Mouse (Mus musculus) cerebellum, adult 9-10 months (tissue): ENCODE data around the gene Uspl1.
A peak's percentile ranks its signal among the peaks of the same experiment; 100 is the strongest.
"Not testable (repeated sequence)": the region's sequence is repeated elsewhere in the genome, so short reads cannot be mapped to it uniquely, and the experiment has no call there.

ENCODE experiments used
- DNase-seq: peaks from one replicate; pipeline ENCODE4 v3.0.0; 2022

The Uspl1 gene

DNA sequence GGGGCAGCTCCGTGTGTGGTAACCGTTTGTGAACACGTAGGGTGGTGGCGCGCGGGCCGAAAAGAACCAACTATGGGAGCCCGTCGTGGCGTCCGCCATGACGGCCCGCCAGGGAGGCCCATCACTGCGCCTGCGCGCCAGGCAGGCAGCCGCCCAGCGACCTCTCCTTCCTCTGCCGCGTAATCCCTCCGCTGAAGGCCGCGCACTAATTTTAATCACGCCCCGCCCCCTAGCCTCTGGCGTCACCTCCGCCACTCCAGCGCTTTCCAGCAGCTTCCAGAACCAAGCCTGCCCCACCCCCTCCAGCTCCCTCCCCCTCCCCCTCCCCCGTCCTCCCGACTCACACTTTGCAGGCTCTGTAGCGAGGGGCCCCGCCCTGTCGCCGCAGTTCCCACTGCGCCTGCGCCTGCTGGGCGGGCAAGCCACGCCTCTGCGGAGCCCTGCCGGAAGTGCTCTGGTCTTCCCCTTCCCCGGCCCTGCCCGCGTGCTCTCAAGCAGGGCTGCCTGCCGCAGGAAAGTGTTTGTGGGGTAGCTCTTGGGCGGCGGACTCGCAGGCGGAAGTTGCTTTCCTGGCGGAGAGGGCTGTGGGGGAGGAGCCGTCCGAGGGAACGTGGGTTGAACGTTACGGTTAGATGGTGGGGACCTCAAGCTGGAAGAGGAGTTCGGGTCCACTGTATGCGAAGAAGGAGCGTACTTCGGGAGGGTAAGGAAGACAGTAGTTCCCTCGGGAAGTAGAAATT lies at the start of gene Uspl1, which contains the start of gene Hmgb1:
Gene Uspl1, plus strand, starts transcription at position 247 of the 740 bp plus-strand sequence.
Gene Hmgb1, minus strand, starts transcription at position 386 of the 740 bp plus-strand sequence.
- peak; percentile 99 for DNase-seq

DNA sequence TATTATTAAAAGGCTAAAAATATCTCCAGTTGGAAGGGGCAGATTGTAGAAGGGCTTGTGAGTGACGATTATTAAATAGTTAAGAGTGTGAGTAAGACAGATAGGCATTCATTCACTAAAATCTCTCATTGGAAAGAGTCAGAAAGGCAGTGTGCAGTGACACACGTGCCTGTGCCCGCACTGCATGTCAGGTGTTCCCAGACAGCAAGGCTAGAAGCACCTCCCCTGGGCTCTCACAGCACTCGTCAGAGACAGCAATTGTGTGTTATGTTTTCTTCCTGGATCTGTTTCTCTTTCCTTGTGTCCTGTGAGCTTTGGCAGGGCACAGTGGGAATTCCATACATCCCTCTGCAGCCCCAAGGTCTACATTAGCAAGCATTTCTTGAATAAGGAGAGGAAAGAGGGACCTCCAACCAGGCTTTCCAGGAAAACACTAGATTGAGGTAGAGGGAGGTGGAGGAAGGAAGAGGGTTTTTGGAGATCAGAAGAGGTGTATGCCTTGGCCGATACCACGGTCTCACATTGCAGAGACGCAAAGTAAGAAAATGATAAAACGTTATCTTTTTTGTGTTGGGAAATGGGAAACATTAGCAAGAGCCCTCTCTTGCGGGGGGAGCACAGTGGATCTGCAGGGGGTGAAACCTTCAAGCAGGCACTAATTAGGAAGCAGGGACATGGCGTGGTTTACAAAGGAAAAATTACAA lies 49.2 kb upstream of the Uspl1 start:
- no peak for DNase-seq

DNA sequence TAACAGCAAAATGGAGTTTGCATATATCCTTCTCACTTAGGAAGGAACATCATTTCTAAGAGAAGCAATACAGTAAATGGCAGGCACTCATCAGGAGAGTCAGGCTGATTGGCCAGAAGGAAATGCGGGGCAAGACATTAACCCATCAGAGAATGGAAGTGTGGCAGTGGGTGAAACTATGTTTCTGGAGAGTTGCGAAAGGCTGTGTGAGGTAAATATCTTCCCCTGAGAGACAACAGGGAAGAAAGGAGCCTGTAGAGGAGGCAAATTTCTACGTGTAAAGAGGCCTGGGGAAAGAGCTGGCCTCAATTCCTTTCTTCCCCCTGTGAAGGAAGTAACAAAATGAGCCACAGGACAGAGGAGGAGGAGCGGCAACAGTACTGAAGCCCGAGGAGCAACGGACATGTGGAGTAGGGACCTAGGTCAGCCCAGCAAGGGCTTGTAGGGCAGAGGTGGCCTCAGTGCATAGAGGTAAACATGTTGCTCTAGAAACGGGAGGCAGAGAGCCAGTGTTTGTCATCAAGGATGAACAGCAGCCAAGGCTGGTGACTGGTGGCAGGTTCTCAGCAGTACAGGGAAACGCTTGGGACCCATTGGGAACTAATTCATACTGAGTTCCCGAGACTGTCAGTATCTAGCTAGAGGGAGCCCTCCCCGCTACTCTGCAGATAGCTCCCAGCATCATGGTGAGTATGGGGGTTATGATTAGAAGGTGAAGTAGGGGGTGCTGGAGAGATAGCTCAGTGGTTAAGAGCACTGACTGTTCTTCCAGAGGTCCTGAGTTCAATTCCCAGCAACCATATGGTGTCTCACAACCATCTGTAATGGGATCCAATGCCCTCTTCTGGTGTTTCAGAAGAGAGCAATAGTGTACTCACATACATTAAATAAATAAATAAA lies 48.4 kb upstream of the Uspl1 start:
- no peak for DNase-seq

DNA sequence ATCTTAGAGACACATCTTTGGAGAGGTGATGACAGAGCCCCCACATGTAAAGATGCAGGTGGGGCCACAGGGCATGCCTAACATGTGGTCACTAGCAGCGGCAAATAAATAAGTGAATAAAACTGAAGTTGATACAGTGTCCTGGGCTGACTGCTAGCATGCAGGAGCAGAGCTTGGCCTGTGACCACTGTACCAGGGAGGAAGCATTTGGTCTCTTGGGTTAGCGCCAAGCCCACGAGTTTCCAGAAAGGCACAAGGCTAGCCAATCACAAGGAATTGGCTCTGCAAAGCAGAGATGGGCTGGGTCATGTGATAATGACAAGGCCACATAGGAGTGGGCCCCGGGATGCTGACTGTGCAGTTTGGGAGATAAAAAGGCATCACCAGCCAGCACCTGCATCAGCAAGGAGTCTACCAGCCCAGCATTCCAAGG lies 47.2 kb upstream of the Uspl1 start:
- peak; percentile 29 for DNase-seq

DNA sequence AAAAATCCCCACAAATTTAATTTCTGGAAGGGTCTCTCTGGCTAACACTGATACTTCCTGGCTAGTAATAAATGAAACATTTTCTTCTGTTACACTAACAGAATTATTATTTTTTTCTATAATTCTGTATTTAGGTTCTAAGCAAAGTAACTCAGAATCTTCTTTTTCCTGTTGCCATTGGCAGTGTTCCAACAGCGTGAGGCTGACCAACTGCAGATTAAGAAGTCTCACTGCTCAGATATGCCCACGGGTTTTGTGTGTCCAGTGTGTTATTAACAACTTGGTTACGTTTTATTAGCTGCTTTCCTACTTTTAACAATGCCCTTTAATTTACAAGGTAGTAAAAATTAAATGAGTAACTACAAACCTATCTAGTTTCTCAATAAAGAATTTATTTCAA lies 46.7 kb upstream of the Uspl1 start:
- DNase-seq = no peak

DNA sequence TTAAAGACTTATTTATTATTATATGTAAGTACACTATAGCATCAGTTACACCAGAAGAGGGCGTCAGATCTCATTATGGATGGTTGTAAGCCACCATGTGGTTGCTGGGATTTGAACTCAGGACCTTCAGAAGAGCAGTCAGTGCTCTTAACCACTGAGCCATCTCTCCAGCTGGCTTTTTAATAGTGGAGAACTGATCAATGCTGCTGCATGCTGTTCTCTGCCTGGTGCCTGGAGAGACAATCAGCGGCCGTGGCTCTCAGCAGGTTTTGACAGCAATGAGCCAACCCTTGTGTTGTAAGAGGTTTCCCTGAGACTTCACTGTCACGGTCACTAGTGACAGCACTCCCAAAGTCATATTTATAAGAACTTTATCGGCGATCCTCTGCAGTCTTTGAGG lies 46.1 kb upstream of the Uspl1 start:
- DNase-seq = not testable (repeated sequence)

DNA sequence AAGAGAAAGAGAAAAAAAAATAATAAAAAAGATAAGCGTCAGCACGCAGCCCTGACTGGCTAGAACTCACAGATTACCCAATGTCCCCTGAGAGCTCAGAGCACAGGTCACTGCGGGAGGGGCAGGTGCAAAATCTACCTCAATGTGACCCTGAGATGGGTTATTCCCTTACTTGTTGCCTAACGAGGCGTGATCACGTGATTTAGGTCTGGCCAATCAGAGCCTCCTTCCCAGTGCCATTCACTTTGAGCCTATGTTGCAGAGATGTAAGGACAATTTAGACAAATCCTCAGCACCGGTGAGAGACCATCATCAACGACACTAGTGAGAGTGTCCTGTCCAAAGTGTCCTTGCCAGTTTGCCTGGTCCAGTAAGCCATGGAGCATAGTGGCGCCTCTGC lies 43.8 kb upstream of the Uspl1 start:
- DNase-seq = no peak

DNA sequence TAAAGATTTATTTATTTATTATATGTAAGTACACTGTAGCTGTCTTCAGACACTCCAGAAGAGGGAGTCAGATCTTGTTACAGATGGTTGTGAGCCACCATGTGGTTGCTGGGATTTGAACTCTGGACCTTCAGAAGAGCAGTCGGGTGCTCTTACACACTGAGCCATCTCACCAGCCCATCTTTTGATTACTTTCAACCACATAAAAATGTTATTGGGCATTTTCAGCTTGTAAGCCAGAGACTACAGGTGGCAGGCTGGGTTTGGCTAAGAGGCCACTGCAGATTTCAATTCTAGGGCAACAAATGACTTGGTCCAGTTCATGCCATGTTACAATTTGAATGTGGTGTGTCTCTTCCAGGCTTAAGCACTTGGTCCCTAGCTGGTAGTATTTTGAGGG lies 43.0 kb upstream of the Uspl1 start:
- not testable (repeated sequence) for DNase-seq

DNA sequence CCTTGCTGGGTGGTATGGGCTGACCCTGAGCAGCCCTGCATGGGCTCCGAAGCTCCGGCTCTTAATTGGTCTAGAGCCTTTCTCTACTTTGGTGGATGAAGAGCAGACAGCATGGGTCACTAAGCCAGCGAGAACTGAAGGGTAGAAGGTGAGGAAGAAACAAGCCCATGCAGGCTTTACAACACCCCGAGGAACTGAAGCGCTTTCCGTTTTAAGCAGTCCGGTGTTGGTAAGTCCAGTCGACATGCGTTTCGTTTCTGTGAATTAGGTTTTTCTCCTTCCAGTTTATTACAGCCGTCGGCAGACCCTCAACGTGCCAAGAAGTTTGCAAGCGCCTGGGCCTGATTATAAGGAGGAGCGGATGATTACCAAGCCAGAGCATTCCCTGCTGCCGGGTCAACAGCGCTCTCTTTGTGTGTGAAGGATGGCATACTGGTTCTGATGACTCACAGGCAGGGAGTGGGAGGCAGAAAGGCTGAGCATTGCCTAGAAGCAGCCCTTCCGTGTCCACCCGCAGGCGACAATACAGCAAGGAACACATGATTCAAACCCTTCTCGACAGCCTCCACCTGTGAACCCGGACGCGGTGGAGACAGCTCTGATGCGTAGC lies 40.3 kb upstream of the Uspl1 start:
- DNase-seq = no peak

DNA sequence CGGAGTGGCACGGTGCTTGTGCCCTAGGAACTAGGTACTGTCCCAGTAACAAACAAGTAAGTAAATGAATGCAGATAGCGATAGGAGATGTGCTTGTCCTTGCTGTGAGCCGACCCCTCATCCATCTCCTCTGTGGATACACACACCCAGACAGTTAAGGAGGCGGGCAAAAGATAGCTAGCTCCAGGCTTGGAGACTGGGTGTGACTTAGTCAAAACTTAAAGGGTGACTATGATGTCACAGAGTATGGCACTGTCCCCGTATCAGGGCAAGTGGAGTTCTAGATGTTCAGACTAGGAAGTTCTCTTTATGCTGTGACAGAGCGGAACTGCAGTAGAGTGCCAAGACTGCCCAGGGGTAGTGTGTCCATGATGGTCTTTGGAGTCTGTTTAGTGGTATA lies 37.5 kb upstream of the Uspl1 start:
- no peak for DNase-seq

DNA sequence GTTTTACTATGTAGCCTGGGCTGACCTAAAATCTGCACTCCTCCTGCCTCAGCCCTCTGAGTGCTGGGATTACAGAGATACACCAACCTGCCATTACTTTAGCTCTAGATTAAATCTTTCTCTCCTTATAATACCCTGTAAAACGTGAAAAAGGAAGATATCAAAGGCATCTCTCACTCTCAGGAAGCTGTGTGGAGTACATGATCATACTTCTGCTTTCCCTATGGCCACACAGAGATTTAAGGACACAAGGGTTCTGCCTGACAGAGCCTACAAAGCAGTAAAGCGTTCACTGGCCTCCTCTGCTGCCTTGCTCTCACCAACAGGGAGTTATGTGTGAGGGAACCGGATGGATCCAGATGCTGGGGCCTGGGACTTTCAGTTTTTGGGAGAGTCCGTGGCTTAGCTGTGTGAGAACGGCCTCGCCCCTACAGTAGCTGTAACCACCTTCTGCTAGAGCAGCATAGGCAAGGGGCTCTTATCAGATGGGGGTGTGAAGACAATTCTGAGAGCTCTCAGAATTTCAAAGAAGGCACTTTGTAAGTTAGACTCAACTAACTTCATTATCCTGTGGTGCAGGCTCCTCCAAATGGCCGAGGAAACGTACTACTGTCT lies 36.7 kb upstream of the Uspl1 start:
- DNase-seq = no peak

DNA sequence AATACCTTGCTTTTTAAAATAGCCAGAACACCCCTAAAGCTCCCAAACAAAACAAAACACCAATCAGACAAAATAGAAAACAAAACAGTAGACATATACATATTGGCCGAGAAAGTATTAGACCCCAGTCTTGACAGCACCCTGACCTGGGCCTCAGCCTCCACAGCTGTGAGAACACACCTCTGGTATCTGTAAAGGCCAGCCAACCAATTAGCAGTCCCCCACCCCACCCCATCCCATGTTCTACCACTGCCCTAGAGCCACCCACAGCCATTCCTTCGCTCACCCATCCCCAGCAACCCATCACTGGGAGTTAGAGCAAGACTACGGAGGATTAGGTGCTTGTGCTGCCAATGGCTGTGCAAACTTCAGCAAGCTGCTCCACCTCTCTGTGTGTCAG lies 33.3 kb upstream of the Uspl1 start:
- DNase-seq = no peak

DNA sequence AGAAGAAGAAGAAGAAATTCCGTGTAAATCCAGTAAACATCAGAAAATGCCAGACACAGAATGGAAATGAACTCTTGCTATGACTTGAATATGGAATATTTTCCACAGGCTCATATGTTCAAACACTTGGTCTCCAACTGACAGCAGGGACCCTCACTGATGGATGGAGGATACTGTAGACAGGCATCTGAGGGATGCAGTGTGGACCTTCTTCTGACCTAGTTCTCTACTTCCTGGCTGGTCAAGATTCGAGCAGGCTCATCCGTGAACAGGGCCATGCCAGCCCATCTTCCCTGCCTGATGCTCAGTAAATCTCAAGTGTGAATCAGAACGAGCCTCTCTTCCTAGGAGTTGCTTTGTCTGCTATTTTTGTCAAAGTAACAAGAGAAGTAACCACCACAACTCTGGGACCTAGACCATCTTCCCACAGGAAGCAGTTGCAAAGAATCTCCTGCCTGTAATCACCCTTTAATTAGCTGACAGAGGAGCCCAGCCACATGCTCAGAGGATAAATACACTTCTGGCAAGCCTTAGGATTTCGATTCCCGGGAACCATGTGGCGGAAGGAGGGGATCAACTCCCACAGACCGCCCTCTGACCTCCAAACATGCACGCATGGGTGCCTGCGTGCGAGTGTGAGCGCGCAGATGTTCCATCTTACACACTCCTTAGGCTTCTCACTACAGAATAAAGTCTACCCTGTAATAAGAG lies 31.9 kb upstream of the Uspl1 start:
- DNase-seq = peak; percentile 25

DNA sequence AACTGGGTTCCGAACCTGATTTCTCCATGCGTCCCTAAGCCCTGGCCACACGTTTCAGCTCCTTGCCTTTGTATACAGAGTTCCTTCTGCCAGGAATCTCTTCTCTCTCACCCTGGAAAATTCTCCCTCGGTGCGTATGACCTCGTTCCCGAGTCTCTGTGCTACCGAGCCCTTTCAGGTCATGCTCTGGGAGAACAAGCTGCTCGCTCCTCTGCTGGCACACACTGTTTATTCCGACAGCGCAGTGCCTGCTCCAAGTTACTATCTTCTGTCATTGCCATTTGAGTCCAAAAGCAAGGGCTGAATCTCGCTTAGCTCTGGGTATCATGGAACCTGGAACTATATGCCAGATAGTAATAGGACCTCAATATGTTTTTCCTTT lies 31.4 kb upstream of the Uspl1 start:
- DNase-seq = peak; percentile 64

DNA sequence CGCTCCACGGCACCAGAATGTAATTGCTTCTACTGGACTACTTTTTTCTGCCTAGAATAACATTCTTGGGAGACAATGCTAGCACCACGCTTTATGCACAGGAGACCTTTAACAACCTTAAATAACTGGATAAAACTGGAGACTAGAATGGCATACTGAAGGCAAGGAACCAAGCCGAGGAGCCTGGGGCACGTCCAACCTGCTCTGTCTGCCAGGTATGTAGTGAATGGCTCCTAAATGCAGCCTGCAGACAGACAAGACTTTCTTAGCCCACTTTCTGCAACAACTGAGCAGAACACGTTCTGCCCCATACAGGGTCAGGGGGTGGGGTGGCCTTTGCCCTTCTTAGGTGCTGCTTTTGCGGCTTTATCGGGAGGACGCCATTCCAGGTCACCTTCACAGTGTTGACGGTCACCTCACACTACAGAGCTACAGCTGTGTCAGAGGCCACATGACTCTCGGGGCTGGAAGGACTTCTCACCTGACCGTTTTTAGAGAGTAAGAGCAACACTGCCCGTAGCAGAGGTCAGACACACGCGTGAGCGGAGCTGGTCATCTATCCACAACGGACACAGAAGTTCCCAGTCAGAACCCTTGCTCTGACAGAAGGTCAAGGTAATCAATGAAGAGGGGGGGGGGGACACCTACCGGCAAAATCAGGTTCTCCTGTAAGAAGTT lies 27.1 kb upstream of the Uspl1 start:
- DNase-seq = no peak

DNA sequence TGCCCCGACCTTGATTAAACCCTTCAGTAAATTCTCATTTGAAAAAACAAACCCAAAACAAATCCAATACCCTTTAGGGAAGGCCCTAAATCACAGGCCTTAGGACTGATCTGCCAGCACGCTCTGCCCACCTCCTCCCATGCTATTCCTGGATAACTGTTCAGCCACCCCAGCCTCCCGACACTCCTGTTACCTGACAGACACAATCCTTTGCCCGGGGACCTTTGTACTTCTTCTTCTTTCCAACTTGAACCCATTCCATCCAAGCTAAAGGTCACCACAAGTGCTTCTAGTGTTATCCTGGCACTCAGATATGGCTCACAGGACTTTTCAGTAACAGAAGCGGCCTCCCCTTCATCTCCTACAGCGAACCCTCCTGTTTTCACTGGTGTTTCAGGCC lies 25.1 kb upstream of the Uspl1 start:
- no peak for DNase-seq

DNA sequence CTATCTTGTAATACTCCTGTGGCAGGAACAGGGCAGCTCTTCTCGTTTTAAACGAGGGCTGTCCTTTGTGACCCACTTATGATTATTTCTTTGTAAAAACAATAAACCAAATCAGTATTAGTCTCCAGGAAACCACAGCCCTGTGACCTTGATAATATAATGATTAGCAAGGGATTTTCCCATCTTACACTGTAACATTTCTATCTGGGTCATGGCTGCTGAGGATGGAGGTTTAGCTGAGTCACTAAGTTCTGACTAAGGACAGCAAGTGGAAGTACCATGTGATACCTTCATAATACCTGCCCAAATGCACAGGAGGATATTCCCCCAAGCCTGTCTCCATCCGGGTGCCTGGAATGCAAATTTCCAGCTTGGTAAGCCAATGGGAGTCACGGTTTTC lies 23.7 kb upstream of the Uspl1 start:
- DNase-seq = no peak

DNA sequence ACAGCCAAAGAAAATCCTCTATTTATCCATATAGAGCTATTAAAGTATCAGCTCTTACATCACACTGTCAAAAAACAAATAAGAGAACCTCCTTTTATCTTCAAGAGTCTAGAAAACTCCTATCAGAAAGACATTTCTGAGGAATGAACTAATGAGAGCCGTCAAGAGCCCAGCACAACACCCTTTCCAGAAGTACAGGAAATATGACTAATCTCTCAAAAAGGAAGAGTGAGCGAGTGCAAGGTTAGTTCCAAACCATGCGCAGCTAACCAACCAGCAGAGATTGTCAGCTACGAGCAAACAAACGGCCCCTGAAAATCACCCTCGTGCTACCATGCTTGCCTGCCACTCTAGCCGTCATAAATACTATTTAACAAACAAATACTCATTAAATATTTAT lies 21.3 kb upstream of the Uspl1 start:
- no peak for DNase-seq

DNA sequence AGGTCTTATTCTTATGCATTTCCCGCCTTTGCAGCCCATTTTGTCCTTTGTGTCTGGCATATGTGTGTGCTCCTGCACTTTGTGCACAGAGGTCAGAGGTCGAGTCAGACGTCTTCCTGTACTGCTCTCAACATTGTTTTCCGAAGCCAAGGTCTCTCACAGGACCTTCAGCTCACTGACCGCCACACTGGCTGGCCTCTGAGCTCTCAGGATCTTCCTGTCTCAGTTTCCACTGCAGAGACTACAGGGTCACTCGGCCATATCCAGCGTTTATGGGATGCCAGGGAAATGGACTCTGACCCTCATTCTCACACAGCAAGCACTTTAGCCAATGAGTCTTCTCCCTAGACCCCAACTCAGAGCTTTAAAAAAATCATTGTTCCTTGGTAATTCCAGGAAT lies 19.3 kb upstream of the Uspl1 start:
- DNase-seq = no peak

DNA sequence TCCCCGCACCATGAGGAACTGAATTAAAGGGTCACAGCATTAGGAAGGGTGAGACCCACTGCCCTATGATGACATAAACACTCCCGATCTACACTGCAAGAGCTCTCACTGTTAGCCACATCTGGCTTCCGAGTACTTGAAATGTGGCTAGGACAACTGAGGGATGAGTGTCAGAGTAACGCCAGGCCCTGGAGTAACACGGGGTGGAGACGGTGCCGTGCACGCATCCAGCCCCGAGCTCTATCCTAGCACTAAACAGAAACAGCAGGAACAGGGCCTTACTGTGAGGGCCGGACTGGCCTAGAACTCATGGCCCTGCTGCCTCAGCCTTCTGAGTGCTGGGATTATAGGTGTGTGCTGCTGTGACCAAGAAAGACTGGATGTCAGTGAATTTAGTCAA lies 18.1 kb upstream of the Uspl1 start:
- DNase-seq = no peak

DNA sequence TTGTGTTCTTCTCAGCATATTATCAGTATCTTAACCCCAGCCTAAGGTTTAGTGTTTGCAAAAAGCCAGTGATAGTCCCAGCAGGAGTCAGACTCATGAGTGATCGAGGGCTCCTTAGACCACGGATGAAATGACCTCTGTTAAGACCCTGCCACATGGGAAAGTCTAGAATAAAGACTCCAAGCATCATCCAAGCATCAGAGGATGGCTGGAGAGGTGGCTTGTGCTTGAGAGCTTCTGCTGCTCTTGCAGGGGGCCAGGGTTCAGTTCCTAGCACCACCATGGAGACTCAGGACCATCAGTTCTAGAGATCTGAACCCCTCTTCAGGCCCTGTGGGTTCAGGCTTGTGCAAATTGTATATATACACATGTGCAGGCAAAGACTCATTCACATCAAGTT lies 16.1 kb upstream of the Uspl1 start:
- DNase-seq = no peak
